Mouse (Mus musculus): ENCODE results near the gene Cpm.

The Cpm gene

DNA sequence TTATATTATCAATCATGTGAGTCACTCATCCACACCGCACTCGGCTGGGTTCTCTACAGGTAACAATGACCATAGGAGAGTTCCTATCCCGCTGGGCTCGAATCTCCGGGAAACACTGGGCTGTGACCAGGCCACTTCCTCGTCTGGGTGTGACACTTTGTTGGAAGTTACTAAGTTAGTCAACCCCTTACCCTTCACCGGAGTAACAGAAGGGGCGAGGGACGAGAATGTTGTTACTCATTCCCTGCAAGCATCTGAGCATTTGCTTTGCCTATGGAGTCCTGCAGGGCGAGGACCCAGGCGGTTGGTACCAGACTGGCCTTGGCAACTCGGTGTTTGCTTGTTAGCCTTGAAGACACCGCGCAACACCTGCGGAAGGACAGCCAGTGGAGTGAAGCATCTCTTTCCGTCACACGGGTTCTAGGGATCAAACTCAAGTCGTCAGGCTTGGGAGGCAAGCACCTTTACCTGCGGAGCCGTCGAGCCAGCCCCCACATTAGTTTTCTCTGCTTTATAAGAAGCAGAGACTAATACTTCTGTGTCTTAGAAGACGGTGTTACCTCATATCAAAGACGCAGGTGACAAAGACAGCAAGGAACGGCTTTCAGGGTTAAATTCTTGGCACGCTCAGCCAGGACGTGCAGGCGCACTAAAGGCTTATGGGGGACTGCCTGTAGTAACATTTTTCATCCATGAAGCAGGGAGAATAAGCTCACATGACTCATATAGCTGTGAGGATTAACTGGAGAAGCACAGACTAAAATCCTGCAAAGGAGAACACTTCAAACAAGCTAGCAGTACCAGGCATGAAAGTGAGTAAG is 10.0 kb upstream of the Cpm start:
- CTCF ChIA-PET, result interaction anchor here (0.6 kb wide), 1 partner anchor 176 kb away, joined by 3 read pairs; no protein-coding TSS in a partner anchor

DNA sequence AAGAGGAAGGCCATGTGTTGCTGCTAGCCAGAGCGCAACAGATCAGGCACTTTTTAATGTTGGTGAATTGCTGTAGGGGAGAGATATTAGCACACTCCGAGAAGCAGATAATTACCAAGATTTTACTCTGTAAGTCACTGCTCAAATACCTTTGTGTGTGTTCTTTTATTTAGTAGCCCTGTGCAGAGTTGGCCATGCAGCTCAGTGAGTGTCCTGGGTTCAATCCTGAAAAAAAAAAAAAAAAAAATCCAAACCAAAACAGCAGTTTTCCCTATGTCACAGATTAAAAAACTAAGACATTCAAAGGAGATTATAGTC is 9.5 kb upstream of the Cpm start:
- CTCF ChIA-PET, result interaction anchor here (0.6 kb wide), 1 partner anchor 176 kb away, joined by 3 read pairs; no protein-coding TSS in a partner anchor

- CTCF ChIA-PET, result no interaction called here
These were observed 8.8 kb upstream of the Cpm start for GRCm38 (mm10) chr10:117620530-117620929.

- CTCF ChIA-PET, result no interaction called here
These were observed 8.3 kb upstream of the Cpm start for GRCm38 (mm10) chr10:117620934-117621501.

DNA sequence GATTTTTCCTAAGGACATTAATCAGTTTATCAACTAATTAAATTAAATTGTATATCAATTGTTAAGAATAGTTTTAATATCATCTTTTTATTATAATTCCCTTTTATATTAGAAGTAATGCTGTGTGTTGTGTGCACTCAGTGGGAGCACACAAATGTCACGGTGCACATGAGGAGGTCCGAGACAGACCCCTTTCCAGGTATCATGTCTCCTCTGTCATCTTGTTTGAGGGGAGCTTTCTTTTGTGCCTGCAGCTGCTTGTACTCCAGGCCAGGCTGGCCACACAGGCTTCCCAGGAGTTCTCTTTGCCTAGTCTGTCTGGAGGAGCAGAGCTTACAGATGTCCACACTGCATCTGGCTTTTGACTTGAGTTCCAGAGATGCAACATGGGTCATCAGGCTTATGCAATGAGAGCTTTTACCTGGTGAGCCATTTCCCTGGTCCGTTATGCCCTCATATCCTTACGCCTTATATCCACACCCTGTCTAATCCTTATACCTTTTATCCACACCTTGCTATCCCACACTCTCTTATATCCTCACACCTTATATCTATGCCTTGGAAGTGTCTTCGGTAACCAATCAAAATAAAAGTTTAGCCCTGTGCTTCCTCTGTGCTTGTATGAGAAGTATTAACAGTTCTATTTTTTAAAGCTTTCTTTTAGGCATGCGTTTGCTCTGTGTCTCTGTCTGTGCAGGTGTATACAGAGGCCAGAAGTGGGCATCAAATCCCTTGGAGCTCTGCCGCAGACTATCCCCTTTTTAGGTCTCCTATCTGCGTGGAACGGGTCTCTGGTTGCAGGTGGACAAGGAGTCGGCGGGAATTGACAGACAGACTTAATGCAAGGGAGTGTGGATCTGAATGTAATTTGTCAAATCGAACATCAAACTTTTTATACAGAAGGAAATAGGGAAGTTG is 7.4 kb upstream of the Cpm start:
- CTCF ChIA-PET, result interaction anchor here (0.5 kb wide), 1 partner anchor 164 kb away, joined by 5 read pairs; no protein-coding TSS in a partner anchor

GRCm38 (mm10) chr10:117623358-117623757 is 5.9 kb upstream of the Cpm start:
- CTCF ChIA-PET, result interaction anchor here (0.7 to 0.9 kb wide), 2 partner anchors 23 to 412 kb away, joined by 3 to 6 read pairs; no protein-coding TSS in a partner anchor

GRCm38 (mm10) chr10:117624222-117624621 is 5.1 kb upstream of the Cpm start:
- CTCF ChIA-PET, result no interaction called here

- CTCF ChIA-PET, result no interaction called here
These were observed 4.4 kb upstream of the Cpm start for GRCm38 (mm10) chr10:117624655-117625497.

DNA sequence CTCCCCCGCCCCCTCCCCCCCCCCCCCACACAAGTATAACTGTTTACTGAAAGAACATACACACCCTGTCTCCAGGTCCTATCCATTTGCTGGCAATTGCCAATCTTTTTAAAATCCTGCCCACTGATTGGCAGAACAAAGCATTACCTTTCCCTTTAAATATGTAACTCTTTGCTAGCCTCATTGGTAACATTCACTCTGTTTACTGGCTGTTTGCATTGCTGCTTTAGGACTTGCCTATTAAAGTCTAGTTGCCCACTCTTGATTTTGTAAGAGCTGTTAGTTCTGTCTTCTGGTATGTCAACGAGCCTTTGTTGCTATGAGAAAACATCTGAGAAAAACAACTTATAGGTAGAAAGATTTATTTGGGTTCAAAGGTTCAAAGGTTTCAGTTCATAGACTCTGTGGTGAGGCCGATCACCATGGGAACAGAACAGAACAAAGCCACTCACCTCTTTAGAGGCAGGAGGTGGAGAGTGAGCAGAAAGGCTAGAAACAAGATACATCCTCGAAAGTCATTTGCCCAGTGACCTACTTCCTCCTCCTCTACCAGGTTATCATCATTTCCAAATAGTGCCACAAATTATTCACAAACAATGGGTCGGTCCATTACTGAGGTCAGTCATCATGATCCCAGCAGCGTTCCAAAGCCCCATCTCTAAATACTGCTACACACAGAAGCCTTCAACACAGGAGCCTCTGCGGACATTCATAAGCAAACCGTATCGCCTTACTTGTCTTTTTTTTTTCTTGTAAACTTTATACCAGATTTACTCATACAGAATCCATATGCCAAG is 3.6 kb upstream of the Cpm start:
- CTCF ChIA-PET, result interaction anchor here (0.6 kb wide), 1 partner anchor 103 kb away, joined by 10 read pairs; no protein-coding TSS in a partner anchor

GRCm38 (mm10) chr10:117626297-117626613 is 3.0 kb upstream of the Cpm start:
- CTCF ChIA-PET, result no interaction called here

GRCm38 (mm10) chr10:117626840-117627615 is 2.3 kb upstream of the Cpm start:
- CTCF ChIA-PET, result interaction anchor here (0.9 kb wide), 1 partner anchor 29 kb away, joined by 3 read pairs; no protein-coding TSS in a partner anchor

DNA sequence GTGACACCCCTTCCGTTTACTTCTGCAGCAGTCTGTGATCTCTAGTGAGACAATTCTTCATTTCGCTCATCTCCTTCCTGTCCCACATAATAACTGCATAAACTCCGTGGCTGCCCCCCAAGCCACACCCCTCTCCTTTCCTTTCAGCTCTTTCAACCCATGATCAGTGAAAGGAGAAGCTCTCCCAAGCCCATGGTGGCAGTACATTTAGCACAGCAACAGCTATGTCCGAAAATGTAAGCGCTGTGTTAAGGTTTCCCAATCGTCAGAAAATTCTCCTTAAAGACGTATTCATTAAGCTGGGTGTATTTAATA is 1.7 kb upstream of the Cpm start:
- CTCF ChIA-PET, result interaction anchor here (0.9 kb wide), 1 partner anchor 29 kb away, joined by 3 read pairs; no protein-coding TSS in a partner anchor

GRCm38 (mm10) chr10:117627949-117628348 is 1.4 kb upstream of the Cpm start:
- CTCF ChIA-PET, result interaction anchor here (0.9 kb wide), 1 partner anchor 28 kb away, joined by 3 read pairs; no protein-coding TSS in a partner anchor

DNA sequence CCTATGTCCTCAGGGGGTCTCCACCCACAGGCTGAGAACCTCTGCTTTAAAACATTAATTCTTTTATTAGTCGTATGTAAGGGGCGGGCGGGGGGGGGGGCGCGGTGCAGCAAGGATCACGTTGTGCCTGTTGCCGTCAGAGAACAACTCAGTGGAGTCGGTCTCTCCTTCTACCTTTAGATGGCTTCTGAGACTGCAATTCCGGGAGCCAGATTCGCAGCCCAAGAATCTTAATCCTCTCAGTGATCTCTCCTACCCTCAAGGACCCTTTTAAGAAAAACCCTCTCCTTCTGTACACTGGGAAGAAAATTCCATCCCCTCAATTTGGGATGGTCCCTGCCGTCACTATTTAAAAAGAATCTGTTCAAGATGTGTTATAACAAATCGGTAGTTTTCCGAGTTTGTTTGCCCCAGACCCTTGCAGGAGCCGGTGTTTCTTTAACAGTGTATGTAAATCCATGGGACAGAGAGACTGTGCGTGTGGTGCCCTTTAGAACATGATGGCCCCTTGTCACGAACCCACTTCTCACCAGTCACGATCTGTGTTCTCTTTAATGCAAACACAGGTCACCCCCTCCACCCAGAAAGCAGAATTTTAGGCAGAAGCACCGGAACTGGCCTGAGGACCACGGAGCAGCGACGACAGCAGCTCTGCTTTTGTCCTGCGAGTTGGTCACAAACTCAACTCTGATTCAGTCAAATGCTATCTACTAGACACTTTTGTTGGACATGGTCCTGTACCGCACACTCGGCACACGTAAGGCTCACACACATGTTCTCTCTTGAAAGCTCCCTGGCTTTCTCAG is 734 bp upstream of the Cpm start:
- CTCF ChIA-PET, result interaction anchor here (0.5 kb wide), 1 partner anchor 94 kb away, joined by 4 read pairs; no protein-coding TSS in a partner anchor

- CTCF ChIA-PET, result no interaction called here
These were observed 876 bp downstream of the Cpm start for GRCm38 (mm10) chr10:117630176-117630575.

DNA sequence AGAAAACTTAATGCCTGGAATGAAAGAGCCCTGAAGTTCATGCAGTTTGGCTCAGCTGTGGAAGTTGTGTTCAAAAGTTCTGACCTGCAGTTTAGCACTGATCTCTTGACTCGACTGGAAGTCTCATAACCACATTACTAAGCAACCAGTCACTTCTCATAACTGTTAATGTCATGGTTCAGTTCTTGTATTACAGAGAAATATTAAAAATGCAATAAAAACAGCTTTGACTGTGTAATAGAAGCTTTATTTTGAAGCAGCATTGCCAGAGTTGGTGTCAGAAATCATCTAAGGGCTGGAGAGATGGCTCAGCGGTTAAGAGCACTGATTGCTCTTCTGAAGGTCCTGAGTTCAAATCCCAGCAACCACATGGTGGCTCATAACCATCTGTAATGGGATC is 1.5 kb downstream of the Cpm start:
- CTCF ChIA-PET, result no interaction called here

- CTCF ChIA-PET, result no interaction called here
These were observed 2.4 kb downstream of the Cpm start for GRCm38 (mm10) chr10:117631562-117632259.

DNA sequence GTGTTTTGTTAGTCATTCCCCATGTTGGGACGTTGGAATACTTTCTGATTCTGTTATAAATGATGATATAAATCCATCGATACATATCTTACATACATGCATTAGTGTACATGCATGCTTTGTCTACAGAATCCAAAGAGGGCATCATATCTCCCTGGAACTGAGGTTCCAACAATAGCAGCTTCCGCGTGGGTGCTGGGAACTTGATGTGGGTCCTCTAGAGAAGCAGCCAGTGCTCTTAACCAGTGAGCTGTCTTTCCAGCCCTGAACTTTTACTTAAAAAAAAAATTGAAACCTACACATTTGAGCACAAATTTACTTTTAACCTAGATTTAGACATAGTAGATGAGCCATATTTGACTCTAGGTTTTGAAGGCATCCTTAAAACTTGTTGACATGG is 3.1 kb downstream of the Cpm start:
- CTCF ChIA-PET, result no interaction called here
